Mouse (Mus musculus) G1E (cell line): ENCODE measurements around the gene Amn1.

Source experiments
- CTCF ChIP-seq: IDR thresholded peaks from 2 replicates; pipeline ENCODE4 v1.5.1; 2012; ENCODE audit warnings: low read depth, low read length, inconsistent platforms, mixed read lengths
- GATA1 ChIP-seq: IDR thresholded peaks from 2 replicates; pipeline ENCODE4 v1.6.1; 2012; ENCODE audit warnings: borderline replicate concordance, low read length, inconsistent platforms, mixed read lengths
- TAL1 ChIP-seq: conservative IDR thresholded peaks from 2 replicates; pipeline ENCODE4 v1.6.1; 2012; ENCODE audit warnings: low read depth, low read length, inconsistent platforms, mixed read lengths

GRCm38 (mm10) chr6:149137936-149138335 lies 50.6 kb downstream of the Amn1 start:
- TF ChIP-seq CTCF, result no peak
- TF ChIP-seq GATA1, result no peak
- no peak for TF ChIP-seq TAL1
